Mouse (Mus musculus): ENCODE data around the gene Flvcr2. TPM values are rescaled to one million over a fixed set of nuclear protein-coding genes. Genes with fewer than 3 reads are reported as not detected.

Gene Flvcr2
- total and polyA plus RNA-seq, 3 experiments = 0.07 TPM; not detected in 2

- no peak for DNase-seq (ENCODE audit: low read depth, low spot score)
- no peaks in the 10 kb centered on the region for H3K9me3 ChIP-seq (replicated peaks; ENCODE audit: insufficient read depth, low read length)
Measured at GRCm38 (mm10) chr12:85707391-85707790, 38.9 kb upstream of the Flvcr2 start.

DNA sequence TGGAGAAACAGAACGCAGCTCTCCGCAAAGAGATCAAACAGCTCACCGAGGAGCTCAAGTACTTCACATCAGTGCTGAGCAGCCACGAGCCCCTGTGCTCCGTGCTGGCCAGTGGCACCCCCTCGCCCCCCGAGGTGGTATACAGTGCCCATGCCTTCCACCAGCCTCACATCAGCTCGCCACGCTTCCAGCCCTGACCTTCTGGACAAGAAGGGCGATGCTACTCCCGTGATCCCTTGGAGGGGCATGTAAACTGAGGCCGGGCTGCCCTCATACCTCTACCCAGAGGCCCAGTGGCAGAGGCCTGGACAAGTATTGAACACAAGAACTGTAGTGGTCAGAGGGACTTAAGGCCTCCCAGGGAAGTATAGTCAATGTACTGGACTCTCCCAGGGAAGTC, 37.8 kb upstream of the Flvcr2 start:
- Histone ChIP-seq H3K36me3 (ENCODE audit: control insufficient read depth in 1 of 2, insufficient read depth in 2 of 2, low read length in 2 of 2) (peaks cover 0 to 3% of the 10 kb centered on the region in 2 experiments; a peak in 1 of 4 replicates), H3K9me3 (replicated peaks; ENCODE audit: insufficient read depth, low read length) (no peaks in the 10 kb centered on the region), H3K9ac (ENCODE audit: control insufficient read depth, low read depth, low read length, poor library complexity, severe bottlenecking) (no peak overlapping the region), H3K4me3 (ENCODE audit: control insufficient read depth in 1 of 2, insufficient read depth in 1 of 2, low read depth in 2 of 2, low read length in 2 of 2) (no peak overlapping the region), H3K27ac (ENCODE audit: control insufficient read depth, low read depth, low read length) (no peak overlapping the region), H3K27me3 (ENCODE audit: control insufficient read depth in 1 of 2, insufficient read depth in 2 of 2, low read length in 2 of 2) (no peaks in the 10 kb centered on the region), H3K79me2 (ENCODE audit: control insufficient read depth, insufficient read depth, low read length, poor library complexity) (no peaks in the 10 kb centered on the region; the same call in 1 of the 2 replicates), H3K4me1 (ENCODE audit: control insufficient read depth in 1 of 2, insufficient read depth in 2 of 2, low read length in 2 of 2) (peaks cover 3 to 15% of the 10 kb centered on the region in 2 experiments; a peak in 3 of 4 replicates)
- TF ChIP-seq UBTF (IDR thresholded peaks at IDR 0.05; ENCODE audit: borderline replicate concordance, insufficient read depth, low read depth, low read length) = no peak
- no peak for TF ChIP-seq KAT2A (conservative IDR thresholded peaks at IDR 0.05; ENCODE audit: low read depth, low read length)
- no peak for TF ChIP-seq ZC3H11A (IDR thresholded peaks at IDR 0.05; ENCODE audit: low read depth, low read length)
- no peak for TF ChIP-seq CHD2 (IDR thresholded peaks at IDR 0.05; ENCODE audit: low read length)
- TF ChIP-seq GABPA (IDR thresholded peaks at IDR 0.05; ENCODE audit: low read depth, low read length) = no peak
- TF ChIP-seq RAD21 (IDR thresholded peaks at IDR 0.05; ENCODE audit: low read depth, low read length) = no peak
- TF ChIP-seq TAL1 (IDR thresholded peaks at IDR 0.05; ENCODE audit: low read length) = no peak
- TF ChIP-seq USF1 (IDR thresholded peaks at IDR 0.05; ENCODE audit: low read depth, low read length) = no peak
- TF ChIP-seq SIN3A (IDR thresholded peaks at IDR 0.05; ENCODE audit: low read length) = no peak
- no peak for TF ChIP-seq TCF12 (IDR thresholded peaks at IDR 0.05; ENCODE audit: low read depth, low read length)
- TF ChIP-seq ZMIZ1 (IDR thresholded peaks at IDR 0.05; ENCODE audit: low read depth, low read length) = no peak
- TF ChIP-seq USF2 (IDR thresholded peaks at IDR 0.05; ENCODE audit: borderline replicate concordance in 1 of 2, insufficient read depth in 1 of 2, low read depth in 1 of 2, low read length in 2 of 2) = no peak
- TF ChIP-seq MAFK (IDR thresholded peaks at IDR 0.05; ENCODE audit: borderline replicate concordance, low read depth, low read length) = no peak
- TF ChIP-seq RCOR1 (IDR thresholded peaks at IDR 0.05; ENCODE audit: low read depth, low read length) = no peak
- TF ChIP-seq GATA1 (IDR thresholded peaks at IDR 0.05; ENCODE audit: low read depth, low read length) = no peak
- TF ChIP-seq NELFE (IDR thresholded peaks at IDR 0.05; ENCODE audit: low read depth, low read length) = no peak
- DNase-seq (ENCODE audit: low read depth, low spot score) = no peak

More at GRCm38 (mm10) chr12:85707391-85707790, 38.9 kb upstream of the Flvcr2 start:
- Histone ChIP-seq H3K79me2 (ENCODE audit: control insufficient read depth, insufficient read depth, low read length, poor library complexity) (no peaks in the 10 kb centered on the region; the same call in 1 of the 2 replicates), H3K27ac (ENCODE audit: control insufficient read depth, low read depth, low read length) (no peak overlapping the region), H3K36me3 (ENCODE audit: control insufficient read depth in 1 of 2, insufficient read depth in 2 of 2, low read length in 2 of 2) (peaks cover 0 to 3% of the 10 kb centered on the region in 2 experiments; a peak in 1 of 4 replicates), H3K4me3 (ENCODE audit: control insufficient read depth in 1 of 2, insufficient read depth in 1 of 2, low read depth in 2 of 2, low read length in 2 of 2) (no peak overlapping the region), H3K4me1 (ENCODE audit: control insufficient read depth in 1 of 2, insufficient read depth in 2 of 2, low read length in 2 of 2) (peaks cover 3 to 15% of the 10 kb centered on the region in 2 experiments; a peak in 3 of 4 replicates), H3K27me3 (ENCODE audit: control insufficient read depth in 1 of 2, insufficient read depth in 2 of 2, low read length in 2 of 2) (no peaks in the 10 kb centered on the region), H3K9ac (ENCODE audit: control insufficient read depth, low read depth, low read length, poor library complexity, severe bottlenecking) (no peak overlapping the region)
- no peak for TF ChIP-seq CHD2 (IDR thresholded peaks at IDR 0.05; ENCODE audit: low read length)
- no peak for TF ChIP-seq ZC3H11A (IDR thresholded peaks at IDR 0.05; ENCODE audit: low read depth, low read length)
- TF ChIP-seq E2F4 (IDR thresholded peaks at IDR 0.05; ENCODE audit: borderline replicate concordance, low read depth, low read length) = no peak
- no peak for TF ChIP-seq TCF12 (IDR thresholded peaks at IDR 0.05; ENCODE audit: low read depth, low read length)
- TF ChIP-seq POLR2AphosphoS2 (IDR thresholded peaks at IDR 0.05; ENCODE audit: low read length) = no peak
- no peak for TF ChIP-seq EP300 (IDR thresholded peaks at IDR 0.05; ENCODE audit: low read depth in 1 of 2, low read length in 2 of 2)
- no peak for TF ChIP-seq ZKSCAN1 (IDR thresholded peaks at IDR 0.05; ENCODE audit: low read depth, low read length)
- TF ChIP-seq HCFC1 (IDR thresholded peaks at IDR 0.05; ENCODE audit: low read depth, low read length) = no peak
- no peak for TF ChIP-seq SIN3A (IDR thresholded peaks at IDR 0.05; ENCODE audit: low read length)
- TF ChIP-seq SMC3 (IDR thresholded peaks at IDR 0.05; ENCODE audit: low read depth, low read length) = no peak
- TF ChIP-seq MYC (IDR thresholded peaks at IDR 0.05; ENCODE audit: low read depth, low read length) = no peak
- TF ChIP-seq RAD21 (IDR thresholded peaks at IDR 0.05; ENCODE audit: low read depth, low read length) = no peak
- no peak for TF ChIP-seq RCOR1 (IDR thresholded peaks at IDR 0.05; ENCODE audit: low read depth, low read length)
- TF ChIP-seq ETS1 (IDR thresholded peaks at IDR 0.05; ENCODE audit: low read depth, low read length) = no peak
- no peak for TF ChIP-seq MEF2A (IDR thresholded peaks at IDR 0.05; ENCODE audit: extremely low read depth, insufficient replicate concordance, low read depth, low read length, poor library complexity, severe bottlenecking)

Data from MEL (cell line).